Mouse (Mus musculus) C2C12 (cell line): ENCODE data around the gene Gadl1. TPM values are rescaled to one million over a fixed set of nuclear protein-coding genes. Genes with fewer than 3 reads are reported as not detected.
A peak's percentile ranks its signal among the peaks of the same experiment; 100 is the strongest.
"Not testable (repeated sequence)": the region's sequence is repeated elsewhere in the genome, so short reads cannot be mapped to it uniquely, and the experiment has no call there.

Source experiments
- H3K27me3 ChIP-seq: one replicate; pipeline ENCODE4 v1.6.1; 2011; ENCODE audit not compliant: control insufficient read depth, insufficient read depth, insufficient read length
- H3K36me3 ChIP-seq: one replicate; pipeline ENCODE4 v1.6.1; 2011; ENCODE audit not compliant: control insufficient read depth, insufficient read depth
- H3K4me3 ChIP-seq: one replicate; pipeline ENCODE4 v1.5.1; 2011; ENCODE audit warnings: mild to moderate bottlenecking, control low read depth; ENCODE audit not compliant: poor library complexity, insufficient read depth, severe bottlenecking
- H3K79me2 ChIP-seq: one replicate; pipeline ENCODE4 v1.6.1; 2011; ENCODE audit not compliant: control insufficient read depth, insufficient read depth
- H3K79me3 ChIP-seq: one replicate; pipeline ENCODE4 v1.6.1; 2011; ENCODE audit warnings: low read depth, control low read depth
- H3ac ChIP-seq: one replicate; pipeline ENCODE3; 2011; ENCODE audit warnings: low read depth; ENCODE audit not compliant: control insufficient read depth, insufficient read length
- CEBPB ChIP-seq: IDR thresholded peaks from one replicate; pipeline ENCODE4 v1.6.1; 2011; ENCODE audit warnings: low read depth, mild to moderate bottlenecking, control low read depth, moderate library complexity
- CTCF ChIP-seq: IDR thresholded peaks from one replicate; pipeline ENCODE4 v1.5.1; 2011; ENCODE audit not compliant: control insufficient read depth, insufficient read depth, insufficient read length
- FOSL1 ChIP-seq: IDR thresholded peaks from one replicate; pipeline ENCODE4 v1.8.0; 2011; ENCODE audit warnings: mild to moderate bottlenecking, low read length; ENCODE audit not compliant: poor library complexity, insufficient read depth, severe bottlenecking
- MAX ChIP-seq: IDR thresholded peaks from one replicate; pipeline ENCODE4 v1.6.1; 2011; ENCODE audit warnings: mild to moderate bottlenecking, control low read depth
- MYOD1 ChIP-seq: IDR thresholded peaks from one replicate; pipeline ENCODE4 v1.6.1; 2011; ENCODE audit warnings: low read depth; ENCODE audit not compliant: control insufficient read depth, insufficient read length
- MYOG ChIP-seq: IDR thresholded peaks from one replicate; pipeline ENCODE4 v1.6.1; 2011; ENCODE audit not compliant: control insufficient read depth, insufficient read length; ENCODE audit errors: extremely low read depth
- USF1 ChIP-seq: IDR thresholded peaks from one replicate; pipeline ENCODE4 v1.6.1; 2011; ENCODE audit warnings: low read depth, mild to moderate bottlenecking, control low read depth, moderate library complexity
- polyA plus RNA-seq: library from polyadenylated mRNA; unstranded; fragments of >200 nt; fragmentation: generic; extraction: Trizol; gene quantifications from one replicate; pipeline ENCODE4 v1.2.1, GENCODE M21; 2012; ENCODE audit warnings: missing spikeins

Gadl1 gene
- polyA plus RNA-seq, 1 experiment: 0.89 TPM

DNA sequence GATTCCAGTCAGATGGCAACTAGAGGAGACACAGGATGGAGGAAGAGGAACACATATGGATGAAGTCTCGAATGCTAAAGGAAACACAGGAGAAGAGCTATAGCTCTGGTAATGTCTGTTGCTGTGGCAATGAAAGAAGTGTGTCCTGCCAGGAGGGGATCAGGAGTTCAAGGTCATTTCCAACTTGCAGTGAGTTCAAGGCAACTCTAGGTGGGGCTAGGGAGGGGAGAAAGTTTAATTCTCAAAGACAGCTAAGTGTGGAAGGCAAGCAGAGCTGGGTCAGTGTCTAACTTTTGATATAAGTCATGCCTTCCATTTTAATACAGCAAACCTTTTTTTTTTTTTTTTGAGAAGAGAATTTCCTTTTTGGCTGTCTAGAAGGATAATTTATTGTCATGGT is 140.7 kb downstream of the Gadl1 start:
- no peak overlapping the region for H3K4me3 ChIP-seq
- no peak for TF ChIP-seq FOSL1
- no peak for TF ChIP-seq MYOG
- no peak for TF ChIP-seq CEBPB
- TF ChIP-seq USF1: no peak
- TF ChIP-seq CTCF: no peak
- TF ChIP-seq MYOD1: no peak
- TF ChIP-seq MAX: no peak
- H3K27me3 ChIP-seq: no peaks in the 10 kb centered on the region
- no peak overlapping the region for H3ac ChIP-seq
- no peaks in the 10 kb centered on the region for H3K36me3 ChIP-seq
- no peaks in the 10 kb centered on the region for H3K79me2 ChIP-seq
- H3K79me3 ChIP-seq: no peaks in the 10 kb centered on the region

DNA sequence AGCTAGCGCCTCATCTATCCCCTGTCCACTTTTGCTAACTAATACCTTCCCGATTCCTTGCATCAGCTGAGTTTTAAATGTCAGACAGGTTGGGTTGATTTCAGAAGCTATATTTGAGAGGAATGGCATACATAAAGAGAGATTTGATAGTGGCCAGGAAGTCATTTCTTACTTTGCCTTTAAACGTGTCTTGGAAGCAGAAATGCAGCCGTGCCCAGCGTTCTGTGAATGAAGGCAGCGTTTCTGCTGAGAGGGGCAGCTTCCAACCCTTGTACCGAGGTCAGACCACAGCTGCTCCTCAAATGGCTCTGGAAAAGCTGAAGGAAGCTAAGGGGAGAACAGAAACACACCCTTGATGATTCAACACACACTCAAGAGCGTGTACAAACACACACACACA is 144.7 kb downstream of the Gadl1 start:
- TF ChIP-seq USF1: no peak
- TF ChIP-seq FOSL1: no peak
- TF ChIP-seq MYOD1: no peak
- TF ChIP-seq CEBPB: no peak
- TF ChIP-seq MYOG: no peak
- TF ChIP-seq MAX: no peak

DNA sequence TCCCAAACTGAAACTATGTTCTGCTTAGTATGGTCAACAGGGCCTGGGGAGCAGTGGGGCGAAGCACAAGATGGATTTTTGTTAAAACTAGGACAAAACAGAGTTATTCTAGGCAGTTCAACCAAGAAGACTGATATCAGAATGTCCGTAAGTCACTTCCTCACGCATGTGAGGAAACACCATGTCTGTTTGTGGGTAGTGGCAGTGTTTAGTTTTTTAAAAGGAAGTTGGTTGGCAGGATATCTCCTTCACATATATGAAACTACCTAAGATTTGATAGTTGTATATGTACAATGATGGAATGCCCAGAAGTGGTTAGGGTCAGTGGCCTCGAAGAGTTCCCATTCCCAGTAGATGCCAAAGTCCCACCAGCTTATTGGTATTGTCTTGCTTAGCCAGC is 149.2 kb downstream of the Gadl1 start:
- H3K79me2 ChIP-seq: no peaks in the 10 kb centered on the region
- H3K36me3 ChIP-seq: no peaks in the 10 kb centered on the region
- no peaks in the 10 kb centered on the region for H3K79me3 ChIP-seq
- H3K27me3 ChIP-seq: no peaks in the 10 kb centered on the region
- H3ac ChIP-seq: no peak overlapping the region
- TF ChIP-seq MAX (no peak), CEBPB (no peak), MYOG (no peak), FOSL1 (no peak), USF1 (no peak), MYOD1 (no peak), CTCF (no peak)
- no peak overlapping the region for H3K4me3 ChIP-seq

More for the DNA sequence above, 144.7 kb downstream of the Gadl1 start:
- Histone ChIP-seq H3K79me2 (no peaks in the 10 kb centered on the region), H3K36me3 (no peaks in the 10 kb centered on the region), H3K27me3 (no peaks in the 10 kb centered on the region), H3ac (no peak overlapping the region), H3K4me3 (no peak overlapping the region), H3K79me3 (no peaks in the 10 kb centered on the region)

DNA sequence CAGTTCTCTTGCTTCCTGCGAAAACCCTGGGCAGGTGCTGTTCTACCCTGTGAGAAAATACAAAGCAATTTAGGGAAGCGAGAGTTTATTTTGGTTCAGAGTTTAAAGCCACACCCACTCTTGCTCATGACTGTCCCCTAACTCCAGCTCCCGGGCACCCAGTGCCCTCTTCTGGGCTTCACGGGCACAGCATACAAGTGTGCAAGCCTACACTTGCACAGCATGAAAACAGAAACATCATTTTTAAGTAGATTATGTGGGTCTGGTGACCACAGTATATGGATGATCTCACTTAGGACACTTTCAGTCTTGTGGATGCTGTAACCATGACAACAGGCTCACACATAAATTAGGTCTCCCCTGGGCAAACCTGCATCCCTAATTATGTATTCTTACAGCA is 149.9 kb downstream of the Gadl1 start:
- H3K4me3 ChIP-seq: no peak overlapping the region
- TF ChIP-seq CEBPB (no peak), CTCF (peak; percentile 30)
- H3K79me2 ChIP-seq: no peaks in the 10 kb centered on the region
- H3ac ChIP-seq: no peak overlapping the region
- H3K27me3 ChIP-seq: no peaks in the 10 kb centered on the region
- no peaks in the 10 kb centered on the region for H3K36me3 ChIP-seq
- H3K79me3 ChIP-seq: no peaks in the 10 kb centered on the region

DNA sequence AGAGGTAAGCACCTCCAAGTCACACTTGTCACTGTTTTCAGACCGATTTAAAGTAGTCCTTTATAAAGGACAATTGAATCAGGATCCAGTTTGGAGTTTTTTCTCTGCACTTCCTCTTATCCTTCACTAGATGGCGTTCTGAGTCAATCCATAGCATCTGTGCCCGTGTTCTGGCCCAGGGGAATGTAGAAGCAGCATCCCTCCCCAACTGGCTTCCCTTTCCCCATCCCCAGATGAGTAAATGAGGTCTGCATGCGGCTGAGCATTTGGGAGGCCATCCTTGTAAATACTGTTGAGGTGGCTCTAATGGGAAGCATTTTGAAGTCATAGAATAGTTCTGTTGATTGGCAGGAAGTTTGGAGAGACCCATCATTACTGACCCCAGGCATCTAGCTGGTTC is 151.4 kb downstream of the Gadl1 start:
- H3K4me3 ChIP-seq: no peak overlapping the region
- H3K36me3 ChIP-seq: no peaks in the 10 kb centered on the region
- no peaks in the 10 kb centered on the region for H3K79me3 ChIP-seq
- TF ChIP-seq CTCF (no peak), MAX (no peak), USF1 (no peak), CEBPB (no peak), MYOD1 (no peak), MYOG (no peak), FOSL1 (no peak)
- no peaks in the 10 kb centered on the region for H3K27me3 ChIP-seq
- no peaks in the 10 kb centered on the region for H3K79me2 ChIP-seq
- no peak overlapping the region for H3ac ChIP-seq

DNA sequence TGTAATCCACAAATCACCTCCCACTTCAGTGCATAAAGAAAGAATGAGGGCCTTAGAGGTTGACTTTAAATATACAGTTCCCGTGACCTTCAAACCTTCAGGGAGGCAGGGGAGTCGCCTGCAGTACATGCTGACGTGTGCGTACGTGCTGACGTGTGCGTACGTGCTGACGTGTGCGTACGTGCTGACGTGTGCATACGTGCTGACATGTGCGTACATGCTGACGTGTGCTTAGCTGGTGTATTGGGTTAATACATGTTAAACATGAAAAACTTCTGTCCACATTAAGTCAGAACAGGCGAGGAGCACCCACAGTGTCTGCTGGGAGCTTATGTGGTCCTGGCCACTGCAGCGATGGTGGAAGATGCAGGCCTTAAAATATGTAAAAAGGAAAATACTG is 155.5 kb downstream of the Gadl1 start:
- H3K36me3 ChIP-seq: no peaks in the 10 kb centered on the region
- no peaks in the 10 kb centered on the region for H3K27me3 ChIP-seq
- TF ChIP-seq USF1: no peak
- no peak for TF ChIP-seq FOSL1
- no peak for TF ChIP-seq CEBPB
- TF ChIP-seq CTCF: no peak
- TF ChIP-seq MYOD1: no peak
- TF ChIP-seq MAX: no peak
- TF ChIP-seq MYOG: no peak
- no peaks in the 10 kb centered on the region for H3K79me2 ChIP-seq
- H3K79me3 ChIP-seq: no peaks in the 10 kb centered on the region
- H3K4me3 ChIP-seq: no peak overlapping the region
- no peak overlapping the region for H3ac ChIP-seq

DNA sequence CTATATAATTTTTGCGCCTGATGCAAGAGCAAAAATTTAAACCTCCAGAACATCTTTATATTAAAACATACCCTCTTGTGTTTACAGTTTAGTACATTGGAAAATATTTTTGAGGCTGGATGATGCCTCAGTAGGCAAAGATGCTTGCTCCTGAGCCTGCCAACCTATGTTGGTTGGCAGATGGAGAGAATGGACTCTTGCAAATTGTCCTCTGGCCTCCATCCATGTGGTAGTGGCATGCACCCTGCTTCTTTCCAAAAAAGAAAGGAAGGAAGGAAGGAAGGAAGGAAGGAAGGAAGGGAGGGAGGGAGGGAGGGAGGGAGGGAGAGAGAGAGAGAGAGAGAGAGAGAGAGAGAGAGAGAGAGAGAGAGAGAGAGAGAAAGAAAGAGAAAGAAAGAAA is 162.3 kb downstream of the Gadl1 start:
- not testable (repeated sequence) for H3K27me3 ChIP-seq, H3K36me3 ChIP-seq, H3K4me3 ChIP-seq, H3ac ChIP-seq, H3K79me2 ChIP-seq, H3K79me3 ChIP-seq
